Mouse (Mus musculus) ES-E14 (cell line): ENCODE measurements at regions not wholly inside any gene's neighbourhood (a gene's known extent, or its start where the extent isn't known, plus 50 kb on each side); places are given as distances from the start of the nearest gene placed in this dataset.

Experiments
- DNase-seq: peaks from one replicate; pipeline ENCODE4 v3.0.0-alpha.2; 2013; ENCODE audit warnings: low read depth, low spot score
- H3K27ac ChIP-seq: 2 replicates; pipeline ENCODE4 v1.5.1; 2012; ENCODE audit warnings: low read depth, mild to moderate bottlenecking, low read length, moderate library complexity, mixed read lengths; ENCODE audit not compliant: poor library complexity, insufficient read depth, severe bottlenecking
- H3K36me3 ChIP-seq: 2 replicates; pipeline ENCODE4 v1.6.1; 2012; ENCODE audit warnings: mild to moderate bottlenecking, low read length, moderate library complexity, mixed read lengths; ENCODE audit not compliant: control insufficient read depth, poor library complexity, insufficient read depth, severe bottlenecking
- H3K4me1 ChIP-seq, 2 experiments: fragments of 150-350 bp in 1 of 2; sonication (generic) in 1 of 2; 2 replicates each; pipeline ENCODE4 v1.6.1; 2012; ENCODE audit warnings: low read length in 2 of 2, mild to moderate bottlenecking in 1 of 2, mixed read lengths in 1 of 2; ENCODE audit not compliant: control insufficient read depth in 2 of 2, insufficient read depth in 2 of 2, poor library complexity in 1 of 2
- H3K4me3 ChIP-seq, 2 experiments: fragments of 150-350 bp in 1 of 2; sonication (generic) in 1 of 2; 2 replicates each; pipeline ENCODE4 v1.5.1; 2012; ENCODE audit warnings: low read length in 2 of 2, low read depth in 1 of 2, mild to moderate bottlenecking in 1 of 2, mixed read lengths in 1 of 2; ENCODE audit not compliant: insufficient read depth in 1 of 2, poor library complexity in 1 of 2, severe bottlenecking in 1 of 2
- H3K9ac ChIP-seq: 2 replicates; pipeline ENCODE4 v1.6.1; 2012; ENCODE audit warnings: low read depth, mild to moderate bottlenecking, low read length, mixed read lengths; ENCODE audit not compliant: poor library complexity, insufficient read depth, severe bottlenecking
- H3K9me3 ChIP-seq: fragments of 150-350 bp; sonication (generic); 2 replicates; pipeline ENCODE4 v1.6.1; 2012; ENCODE audit warnings: low read depth, mild to moderate bottlenecking, low read length; ENCODE audit not compliant: control insufficient read depth, insufficient read depth
- CHD2 ChIP-seq: IDR thresholded peaks from 2 replicates; pipeline ENCODE4 v1.6.1; 2014; ENCODE audit warnings: mild to moderate bottlenecking, low read depth, low read length, inconsistent platforms
- HCFC1 ChIP-seq: IDR thresholded peaks from 2 replicates; pipeline ENCODE4 v1.6.1; 2012; ENCODE audit warnings: low read length, inconsistent platforms, borderline replicate concordance; ENCODE audit not compliant: insufficient read depth
- MAFK ChIP-seq: IDR thresholded peaks from 2 replicates; pipeline ENCODE4 v1.6.1; 2014; ENCODE audit warnings: mild to moderate bottlenecking, low read depth, low read length, inconsistent platforms; ENCODE audit not compliant: insufficient read depth
- ZC3H11A ChIP-seq: IDR thresholded peaks from 2 replicates; pipeline ENCODE4 v1.6.1; 2012; ENCODE audit warnings: low read depth, mild to moderate bottlenecking, inconsistent platforms, low read length, borderline replicate concordance
- ZNF384 ChIP-seq: IDR thresholded peaks from 2 replicates; pipeline ENCODE4 v1.6.1; 2012; ENCODE audit warnings: low read depth, low read length, inconsistent platforms
- in situ Hi-C, 2 experiments: fragments of 600-800 bp; cut with MboI; formaldehyde crosslinking; loops; one replicate each; pipeline ENCODE4 v1.15.1; 2025; ENCODE audit warnings: low sequenced_read_pairs in 2 of 2, inconsistent platforms in 1 of 2; ENCODE audit not compliant: unreplicated experiment in 2 of 2

DNA sequence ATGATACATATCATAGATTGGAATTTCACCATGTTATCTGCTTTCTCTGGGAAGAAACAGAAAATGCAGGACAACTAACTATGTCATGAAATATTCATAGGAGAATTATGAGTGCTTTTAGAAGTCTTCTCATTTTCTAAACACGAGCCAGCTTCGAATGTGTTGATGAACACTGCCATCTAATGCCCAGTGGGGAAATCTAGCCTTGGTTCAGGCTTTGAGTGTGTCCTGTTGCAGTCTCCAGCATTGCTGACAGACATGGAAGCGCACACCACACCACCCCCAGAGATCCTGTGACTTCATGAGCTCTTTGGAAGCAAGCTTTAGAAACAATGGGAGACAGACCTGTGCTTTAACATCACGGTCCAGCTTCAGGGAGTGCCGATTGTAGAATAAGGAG lies 178.8 kb upstream of the Gpc5 start:
- no peaks in the 10 kb centered on the region for H3K4me1 ChIP-seq
- in situ Hi-C loops, result no loop called here
- no peaks in the 10 kb centered on the region for H3K36me3 ChIP-seq
- DNase-seq, result no peak
- no peak overlapping the region for H3K9ac ChIP-seq
- H3K4me3 ChIP-seq, result no peak overlapping the region
- no peak overlapping the region for H3K27ac ChIP-seq
- TF ChIP-seq ZNF384, result no peak
- TF ChIP-seq CHD2, result no peak
- TF ChIP-seq HCFC1, result no peak
- H3K9me3 ChIP-seq, result no peaks in the 10 kb centered on the region

- DNase-seq, result no peak
- Histone ChIP-seq H3K9me3 (no peaks in the 10 kb centered on the region), H3K4me3 (no peak overlapping the region), H3K9ac (no peak overlapping the region), H3K36me3 (no peaks in the 10 kb centered on the region), H3K27ac (no peak overlapping the region; the same call in 1 of the 2 replicates), H3K4me1 (no peaks in the 10 kb centered on the region)
- in situ Hi-C loops, result no loop called here
- no peak for TF ChIP-seq ZNF384
- TF ChIP-seq ZC3H11A, result no peak
- 0 out of 2 replicates have a peak, but pooled peaks have one; percentile 26 for TF ChIP-seq MAFK
- no peak for TF ChIP-seq CHD2
Measured at GRCm38 (mm10) chr14:114945744-114946143, 146.3 kb upstream of the Gpc5 start.

- Histone ChIP-seq H3K36me3 (no peaks in the 10 kb centered on the region), H3K4me3 (no peak overlapping the region), H3K4me1 (no peaks in the 10 kb centered on the region), H3K9me3 (no peaks in the 10 kb centered on the region), H3K27ac (no peak overlapping the region), H3K9ac (no peak overlapping the region)
- DNase-seq, result no peak
- in situ Hi-C loops, result no loop called here
- TF ChIP-seq HCFC1, result no peak
- no peak for TF ChIP-seq CHD2
- TF ChIP-seq MAFK, result no peak
- no peak for TF ChIP-seq ZC3H11A
- TF ChIP-seq ZNF384, result no peak
Measured at GRCm38 (mm10) chr14:114946321-114946720, 145.7 kb upstream of the Gpc5 start.

- no peak overlapping the region for H3K4me3 ChIP-seq
- in situ Hi-C loops, result no loop called here
Measured at GRCm38 (mm10) chr14:114948341-114949155, 143.5 kb upstream of the Gpc5 start.

More at GRCm38 (mm10) chr14:114948341-114949155, 143.5 kb upstream of the Gpc5 start:
- no peaks in the 10 kb centered on the region for H3K4me1 ChIP-seq
- H3K9ac ChIP-seq, result no peak overlapping the region
- no peaks in the 10 kb centered on the region for H3K36me3 ChIP-seq
- TF ChIP-seq MAFK, result no peak
- TF ChIP-seq CHD2, result no peak
- TF ChIP-seq HCFC1, result no peak
- TF ChIP-seq ZNF384, result no peak
- TF ChIP-seq ZC3H11A, result no peak
- H3K27ac ChIP-seq, result no peak overlapping the region
- no peak for DNase-seq
- no peaks in the 10 kb centered on the region for H3K9me3 ChIP-seq
